Mouse (Mus musculus) cortical plate, adult 2 months (tissue): ENCODE measurements around the gene Tssc4. TPM values are rescaled to one million over a fixed set of nuclear protein-coding genes. Genes with fewer than 3 reads are reported as not detected.
A peak's percentile ranks its signal among the peaks of the same experiment; 100 is the strongest.

Experiments used
- H3K27ac ChIP-seq: fragments of 200-500 bp; 2 replicates; pipeline ENCODE4 v1.5.1; 2012; ENCODE audit warnings: low read length, control low read depth, inconsistent platforms; ENCODE audit not compliant: insufficient read depth
- H3K4me1 ChIP-seq: fragments of 200-500 bp; 2 replicates; pipeline ENCODE4 v1.6.1; 2011; ENCODE audit warnings: low read length; ENCODE audit not compliant: control insufficient read depth, insufficient read depth
- H3K4me3 ChIP-seq: fragments of 200-500 bp; 2 replicates; pipeline ENCODE4 v1.5.1; 2011; ENCODE audit warnings: mild to moderate bottlenecking, low read length, control low read depth; ENCODE audit not compliant: insufficient read depth
- CTCF ChIP-seq: fragments of 200-500 bp; IDR thresholded peaks from 2 replicates; pipeline ENCODE4 v1.5.1; 2011; ENCODE audit warnings: mild to moderate bottlenecking, control low read depth, low read length; ENCODE audit not compliant: insufficient read depth; ENCODE audit errors: extremely low read depth
- POLR2A ChIP-seq: fragments of 200-500 bp; IDR thresholded peaks from 2 replicates; pipeline ENCODE4 v1.6.1; 2011; ENCODE audit warnings: mild to moderate bottlenecking, low read length, control low read depth; ENCODE audit not compliant: insufficient read depth; ENCODE audit errors: extremely low read depth
- polyA plus RNA-seq: library from polyadenylated mRNA; depleted of rRNA; stranded (reverse); fragments of >200 nt; gene quantifications from 2 replicates; pipeline ENCODE4 v1.2.3, GENCODE M21; 2012

Gene Tssc4
- polyA plus RNA-seq, 1 experiment: 71.6 TPM

GRCm38 (mm10) chr7:143055001-143055400 is 14.0 kb upstream of the Tssc4 start:
- Histone ChIP-seq H3K4me1 (peaks cover 30% of the 10 kb centered on the region), H3K4me3 (peak overlapping the region; percentile 97), H3K27ac (no peak overlapping the region)
- no peak for TF ChIP-seq CTCF
- TF ChIP-seq POLR2A: no peak

- H3K4me3 ChIP-seq: peak overlapping the region; percentile 97
- peak overlapping the region; percentile 56 for H3K27ac ChIP-seq
- peaks cover 34% of the 10 kb centered on the region for H3K4me1 ChIP-seq
- no peak for TF ChIP-seq CTCF
- no peak for TF ChIP-seq POLR2A
Measured at GRCm38 (mm10) chr7:143055499-143056186, 13.4 kb upstream of the Tssc4 start.

DNA sequence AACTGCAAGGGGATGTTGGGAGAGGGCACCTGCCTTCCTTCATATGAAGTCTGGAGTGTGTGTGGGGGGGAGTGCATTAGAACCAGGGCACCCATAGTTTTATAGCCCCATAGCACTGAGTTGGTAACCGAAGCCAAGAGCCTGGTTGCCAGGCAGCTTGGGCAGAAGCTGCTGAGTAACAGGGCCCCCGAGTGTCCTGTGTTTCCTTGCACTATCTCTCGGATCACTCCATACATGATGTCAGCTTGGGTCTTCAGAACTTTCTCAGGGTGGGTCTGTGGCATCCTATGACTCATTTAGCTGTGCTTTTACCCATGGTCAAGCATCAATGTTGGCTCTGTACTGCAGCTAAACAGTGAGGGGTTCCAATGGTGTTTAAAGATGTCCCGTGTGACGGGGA is 12.0 kb upstream of the Tssc4 start:
- Histone ChIP-seq H3K27ac (no peak overlapping the region), H3K4me3 (no peak overlapping the region), H3K4me1 (peaks cover 36% of the 10 kb centered on the region)
- TF ChIP-seq CTCF (no peak), POLR2A (no peak)

DNA sequence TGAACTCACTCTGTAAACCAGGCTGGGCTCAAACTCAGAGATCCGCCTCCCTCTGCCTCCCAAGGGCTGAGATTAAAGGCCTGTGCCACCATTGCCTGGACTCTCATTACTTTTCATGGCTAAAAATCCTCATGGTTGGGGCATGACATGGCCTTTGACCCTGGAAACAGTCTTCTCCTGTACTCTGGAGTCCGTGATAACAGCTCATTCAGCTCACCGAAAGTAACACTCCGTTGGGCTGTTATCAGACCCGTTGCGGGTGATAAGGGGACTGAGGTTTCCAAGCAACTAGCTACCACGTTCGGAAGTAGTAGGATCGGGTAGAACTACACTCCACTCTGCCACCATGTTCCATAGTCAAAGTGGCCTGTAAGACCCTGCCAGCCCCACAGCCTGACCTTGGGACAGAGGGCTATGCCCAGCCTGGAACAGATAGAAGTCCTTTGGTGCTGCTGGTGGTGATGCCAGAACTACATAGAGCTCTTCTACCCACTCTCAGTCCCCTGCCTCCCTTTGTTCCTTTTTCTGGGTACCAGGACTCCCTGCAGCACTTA is 11.3 kb upstream of the Tssc4 start:
- peaks cover 37% of the 10 kb centered on the region for H3K4me1 ChIP-seq
- peak overlapping the region; percentile 42; the same call in 1 of the 2 replicates for H3K27ac ChIP-seq
- TF ChIP-seq POLR2A (no peak), CTCF (no peak)
- H3K4me3 ChIP-seq: no peak overlapping the region

DNA sequence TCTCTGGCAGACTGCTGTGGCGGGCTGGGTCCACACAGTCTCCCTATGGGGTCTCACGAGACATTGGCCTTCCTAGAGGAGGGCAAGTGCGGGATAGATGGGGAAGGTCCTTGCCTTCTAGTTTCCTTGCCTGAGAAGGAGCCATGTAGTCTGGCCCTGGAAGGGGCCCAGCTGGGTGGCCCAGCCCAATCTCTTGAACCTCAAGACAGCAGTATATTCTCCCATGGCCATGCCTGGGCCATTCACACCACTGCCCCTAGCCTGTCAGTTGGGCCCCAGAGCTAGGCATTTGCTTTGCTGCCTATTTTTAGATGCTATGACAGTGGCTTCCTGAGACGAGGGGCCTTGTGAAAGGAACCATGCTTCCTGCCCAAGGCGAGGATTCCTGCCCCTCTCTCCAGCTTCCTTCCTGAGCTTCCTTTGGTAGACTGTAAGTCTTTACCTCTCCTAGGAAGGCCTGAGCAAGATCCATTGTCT is 10.8 kb upstream of the Tssc4 start:
- TF ChIP-seq POLR2A: no peak
- no peak for TF ChIP-seq CTCF
- H3K4me1 ChIP-seq: peaks cover 37% of the 10 kb centered on the region
- H3K27ac ChIP-seq: peak overlapping the region; percentile 42
- H3K4me3 ChIP-seq: no peak overlapping the region

DNA sequence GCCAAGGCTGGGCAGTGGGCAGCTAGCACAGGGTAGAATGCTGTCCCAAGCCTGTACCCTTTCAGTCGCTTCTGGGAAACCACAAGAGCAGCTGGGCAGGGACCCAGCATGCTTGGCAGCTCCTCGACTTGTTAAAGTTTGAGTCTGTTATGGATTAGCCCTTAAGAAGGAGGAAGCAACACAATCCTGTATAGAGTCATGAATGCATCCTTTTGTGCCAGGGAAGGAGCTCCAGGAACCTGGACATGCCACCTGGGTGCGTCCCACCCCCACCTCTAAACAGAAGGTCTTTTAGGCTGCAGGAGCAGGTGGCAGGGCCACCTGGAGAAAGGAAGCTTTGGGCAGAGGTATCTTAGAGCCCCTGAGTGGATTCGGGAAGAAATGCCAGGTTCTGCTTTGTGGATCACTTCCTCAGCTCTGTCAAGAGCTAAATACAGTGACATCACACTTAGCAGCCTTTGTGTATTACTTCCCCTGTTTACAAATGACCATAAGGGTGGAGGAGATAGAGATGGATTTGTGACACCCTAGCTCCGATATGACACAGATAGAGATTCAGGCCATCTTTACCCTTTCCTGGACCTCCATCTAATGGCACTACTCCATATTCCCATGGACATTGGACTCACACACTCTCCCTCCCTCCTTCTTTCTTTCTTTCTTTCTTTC is 9.7 kb upstream of the Tssc4 start:
- Histone ChIP-seq H3K4me1 (peaks cover 34% of the 10 kb centered on the region), H3K4me3 (no peak overlapping the region), H3K27ac (peak overlapping the region; percentile 53; the same call in 1 of the 2 replicates)
- TF ChIP-seq CTCF: no peak
- no peak for TF ChIP-seq POLR2A

GRCm38 (mm10) chr7:143062704-143063103 is 6.3 kb upstream of the Tssc4 start:
- peaks cover 24% of the 10 kb centered on the region for H3K4me1 ChIP-seq
- no peak overlapping the region for H3K27ac ChIP-seq
- no peak for TF ChIP-seq CTCF
- no peak for TF ChIP-seq POLR2A
- no peak overlapping the region for H3K4me3 ChIP-seq

DNA sequence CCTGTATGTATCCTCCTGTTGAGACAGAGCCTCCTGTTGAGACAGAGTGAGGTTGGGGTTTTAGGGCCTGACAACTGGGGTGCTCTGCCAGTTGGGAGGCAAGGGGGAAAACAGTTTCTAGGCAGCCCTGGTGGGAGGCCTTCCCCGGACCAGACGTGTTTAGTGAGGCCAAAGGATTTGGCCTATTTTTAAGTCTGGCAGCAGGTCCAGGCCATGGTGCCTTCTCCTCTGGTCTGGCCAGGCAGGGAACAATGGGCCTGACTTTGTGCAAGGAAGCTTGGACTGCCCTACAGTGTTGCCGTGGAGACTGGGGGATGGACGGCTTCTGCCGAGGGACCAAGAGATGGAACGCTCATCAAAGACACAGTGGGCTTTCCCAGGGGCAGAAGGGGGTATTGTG is 4.8 kb upstream of the Tssc4 start:
- Histone ChIP-seq H3K27ac (no peak overlapping the region), H3K4me3 (no peak overlapping the region), H3K4me1 (peaks cover 12% of the 10 kb centered on the region)
- TF ChIP-seq POLR2A (no peak), CTCF (no peak)

DNA sequence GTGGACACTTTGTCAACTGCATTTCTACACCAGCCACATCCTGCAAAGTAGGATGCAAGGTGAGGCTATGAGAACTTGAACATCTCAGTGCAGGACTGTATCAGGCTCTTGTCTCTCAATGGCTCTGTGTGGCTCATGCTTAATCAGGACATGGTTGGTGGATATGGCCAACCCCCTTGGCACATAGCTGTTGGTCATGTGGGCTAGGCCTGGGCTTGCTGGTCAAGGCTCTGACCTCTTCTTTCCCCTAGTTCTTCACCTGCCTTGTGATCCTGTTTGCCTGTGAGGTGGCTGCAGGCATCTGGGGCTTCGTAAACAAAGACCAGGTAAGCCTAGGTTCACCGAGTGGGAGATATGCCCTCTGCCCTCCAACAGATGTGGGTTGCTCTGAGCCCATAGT is 3.4 kb upstream of the Tssc4 start:
- H3K4me1 ChIP-seq: peaks cover 8% of the 10 kb centered on the region
- H3K27ac ChIP-seq: no peak overlapping the region
- TF ChIP-seq POLR2A (no peak), CTCF (no peak)
- H3K4me3 ChIP-seq: no peak overlapping the region

- TF ChIP-seq CTCF (no peak), POLR2A (no peak)
- Histone ChIP-seq H3K4me3 (no peak overlapping the region), H3K4me1 (peaks cover 2% of the 10 kb centered on the region; the same call in 1 of the 2 replicates), H3K27ac (no peak overlapping the region)
Measured at GRCm38 (mm10) chr7:143067469-143067868, 1.6 kb upstream of the Tssc4 start.
